Mouse (Mus musculus) B cell, adult 62 days (primary cell): ENCODE results near the gene Rpusd1. TPM values are rescaled to one million over a fixed set of nuclear protein-coding genes. Genes with fewer than 3 reads are reported as not detected.

ENCODE experiments used
- total RNA-seq: library from RNA; stranded (reverse); gene quantifications from 4 replicates; pipeline ENCODE4 v1.2.4, GENCODE M21; 2023

Rpusd1 gene
- 5.7 to 7.8 TPM (median 6.6 TPM) in 4 replicates for total RNA-seq

DNA sequence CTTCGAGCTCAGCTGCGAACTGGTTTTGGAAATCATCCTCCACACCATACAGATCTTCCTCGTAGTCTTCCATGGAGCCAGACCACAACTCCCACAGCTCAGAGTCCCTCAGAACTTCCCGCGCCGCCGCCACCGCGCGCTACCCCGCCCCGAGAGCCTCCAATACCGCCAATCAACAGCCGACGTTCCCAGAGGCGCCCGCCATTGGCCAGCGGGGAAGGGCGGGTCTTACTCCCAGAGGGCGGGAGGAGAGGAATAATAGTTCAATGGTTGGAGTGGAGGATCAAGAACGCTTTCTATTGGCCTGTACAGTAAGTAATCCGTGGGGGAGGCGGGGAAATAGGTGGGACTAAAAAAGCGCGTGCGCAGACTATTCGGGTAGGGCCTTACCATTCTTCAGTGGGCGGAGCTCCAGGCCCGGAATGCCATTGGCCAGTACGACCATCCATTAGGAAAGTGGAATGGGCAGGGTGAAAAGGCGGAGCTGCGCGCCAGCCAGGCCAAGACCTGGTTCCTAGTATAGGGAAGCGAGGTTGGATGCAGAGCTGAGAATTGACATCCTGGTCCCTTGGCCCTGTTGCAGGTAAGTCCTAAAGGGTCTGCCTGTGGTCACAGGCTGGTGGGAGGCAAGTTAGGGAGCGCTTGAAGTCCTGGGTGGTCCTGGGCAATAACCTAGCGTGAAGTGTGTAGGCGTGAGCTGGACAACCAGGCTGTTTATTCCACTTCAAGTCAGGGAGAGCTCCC is at the start of gene Rpusd1, which contains the start of gene Chtf18:
Gene Rpusd1 (plus strand): TSS at position 406 of the 744 bp plus-strand sequence.
Gene Chtf18 (minus strand): TSS at position 155 of the 744 bp plus-strand sequence.

DNA sequence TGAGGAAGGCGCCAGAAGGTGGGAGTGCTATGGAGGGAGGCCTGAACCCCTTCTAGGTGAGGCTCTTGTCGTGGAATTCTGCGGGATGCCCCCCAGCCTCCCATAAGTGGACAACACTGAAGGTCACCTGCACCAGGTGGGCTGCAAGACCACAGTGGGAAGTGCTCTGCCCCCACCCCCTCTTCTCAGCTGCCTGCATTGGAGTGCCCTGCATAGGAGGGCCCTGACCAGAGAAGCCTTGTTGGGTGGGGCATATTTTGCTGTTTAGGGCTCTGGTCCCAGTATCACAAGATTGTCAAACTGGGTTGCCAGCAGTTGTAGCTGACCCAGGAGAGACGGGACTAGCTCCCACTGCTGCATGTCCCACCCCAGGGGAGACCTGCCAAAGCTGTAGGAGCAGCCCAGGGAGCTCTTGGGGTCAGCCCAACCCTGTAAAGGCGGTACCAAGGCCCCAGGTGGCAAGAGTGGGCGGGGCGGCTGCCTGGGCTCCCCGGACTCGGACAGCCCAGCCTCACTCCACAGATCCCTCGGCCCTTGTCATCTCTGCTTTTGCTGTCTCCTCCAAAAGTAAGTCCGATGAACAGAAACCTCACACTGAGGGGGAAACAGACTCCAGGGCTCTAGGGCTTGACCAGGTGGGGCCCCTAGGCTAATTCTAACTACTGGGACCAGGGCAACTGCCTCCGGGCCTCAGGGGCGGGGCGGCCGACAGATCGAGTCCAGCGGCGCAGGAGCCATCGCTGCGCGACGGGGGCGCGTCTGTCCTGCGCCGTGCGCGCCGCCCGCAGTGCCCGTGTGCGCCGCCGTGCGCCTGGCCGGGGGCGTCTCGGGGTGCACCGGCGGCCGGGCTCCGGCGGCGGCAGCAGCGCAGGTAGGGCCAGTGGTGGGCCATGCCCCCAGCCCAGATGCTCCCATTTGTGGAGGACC is 10.5 kb upstream of the Rpusd1 start, which contains the start of gene Gng13:
Gene Gng13 (plus strand): TSS at position 461 of the 927 bp plus-strand sequence.

DNA sequence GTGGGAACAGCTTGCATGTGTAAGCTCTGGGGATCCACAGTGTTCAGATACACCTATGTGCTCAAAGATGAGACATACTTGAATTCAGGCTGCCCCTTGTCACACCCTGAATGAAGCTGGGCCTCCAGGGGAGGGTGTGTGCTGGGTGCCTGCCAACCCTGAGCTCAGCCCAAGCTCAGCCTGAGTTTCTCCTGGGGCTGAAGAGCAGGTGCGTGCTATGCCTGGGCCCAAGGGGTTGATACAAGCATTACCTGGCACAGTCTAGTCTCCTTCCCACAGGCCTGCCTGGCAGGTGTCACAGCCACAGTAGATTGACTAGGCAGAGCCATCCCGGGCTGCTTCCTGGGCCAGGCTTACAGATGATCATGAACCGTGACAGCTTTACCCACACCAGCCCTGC is 8.3 kb downstream of the Rpusd1 start, which contains the start of gene Mslnl:
Gene Mslnl (plus strand): TSS at position 298 of the 400 bp plus-strand sequence.

DNA sequence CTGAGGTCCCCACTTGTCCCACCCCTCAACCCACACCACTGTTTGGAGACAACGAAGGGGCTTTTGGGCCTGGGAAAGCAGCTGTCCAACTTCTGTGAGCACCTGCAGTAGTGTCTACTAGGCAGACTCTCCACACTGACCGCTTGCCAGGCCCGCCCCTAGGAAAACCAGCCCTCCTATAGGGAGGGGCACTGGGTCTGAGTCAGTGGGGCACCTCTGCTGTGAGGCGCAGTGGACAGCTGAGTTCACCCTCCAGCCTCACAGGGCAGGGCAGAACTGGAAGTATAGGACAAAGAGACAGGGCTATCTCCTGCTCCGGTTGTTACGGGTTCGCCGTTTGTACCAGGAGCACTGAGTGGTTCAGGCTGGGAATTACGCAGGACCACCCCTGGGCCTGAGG is 26.8 kb downstream of the Rpusd1 start, which contains the start of gene Msln:
Gene Msln (minus strand): TSS at position 138 of the 400 bp plus-strand sequence.

DNA sequence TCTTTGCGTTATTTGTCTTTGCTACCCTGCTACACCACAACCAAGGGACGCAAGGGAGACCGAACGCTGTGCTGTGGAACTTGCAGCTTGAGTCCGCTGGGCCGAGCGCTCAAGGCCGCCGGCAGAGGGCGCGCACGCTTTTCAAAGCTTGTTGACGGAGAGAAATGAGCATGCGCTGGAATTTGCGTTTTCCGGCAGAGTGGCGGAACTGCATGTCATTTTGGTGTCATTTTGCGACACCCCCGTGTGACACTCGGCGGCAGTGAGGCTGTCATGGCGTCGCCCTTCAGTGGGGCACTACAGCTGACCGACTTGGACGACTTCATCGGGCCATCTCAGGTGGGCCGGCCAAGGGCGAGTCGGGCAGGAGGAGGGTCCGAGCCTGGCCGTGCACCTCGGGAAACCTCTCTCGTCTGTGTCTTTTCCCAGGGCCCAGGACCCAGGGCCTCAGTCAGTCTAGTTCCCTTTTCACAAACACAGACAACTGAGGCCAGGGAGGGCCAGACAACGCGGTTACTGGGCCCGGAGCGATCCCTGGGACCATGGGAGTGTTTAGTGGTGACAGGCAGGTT is 46.2 kb downstream of the Rpusd1 start, which contains the start of gene Narfl:
Gene Narfl (plus strand): TSS at position 228 of the 572 bp plus-strand sequence.

Other genes with a start within 250 kb of the Rpusd1 start
- not detected in 4 replicates for gene Sstr5, start 230.4 kb upstream of the Rpusd1 start, total RNA-seq
- gene Sox8, start 157.0 kb upstream of the Rpusd1 start, total RNA-seq = 0.26 to 0.41 TPM in 2 of 4 replicates, not detected in the others
- 26.8 to 32.9 TPM (median 31.5 TPM) in 4 replicates for gene Lmf1, start 148.6 kb upstream of the Rpusd1 start, total RNA-seq
- not detected in 4 replicates for gene Gng13, start 10.5 kb upstream of the Rpusd1 start, total RNA-seq
- 7.5 to 10.0 TPM (median 8.2 TPM) in 4 replicates for gene Chtf18, start 251 bp upstream of the Rpusd1 start, total RNA-seq
- 0.21 to 0.22 TPM in 2 of 4 replicates, not detected in the others for gene Mslnl, start 8.4 kb downstream of the Rpusd1 start, total RNA-seq
- gene Msln, start 26.7 kb downstream of the Rpusd1 start, total RNA-seq = 0.83 TPM in 1 of 4 replicates, not detected in the others
- gene Narfl, start 46.1 kb downstream of the Rpusd1 start, total RNA-seq = 33.4 to 44.4 TPM (median 34.9 TPM) in 4 replicates
- 19.7 to 25.0 TPM (median 23.7 TPM) in 4 replicates for gene Haghl, start 58.0 kb downstream of the Rpusd1 start, total RNA-seq
- not detected in 4 replicates for gene Ccdc78, start 58.9 kb downstream of the Rpusd1 start, total RNA-seq
- 41.7 to 46.0 TPM (median 43.2 TPM) in 4 replicates for gene Fam173a, start 65.2 kb downstream of the Rpusd1 start, total RNA-seq
- gene AC134908.4, start 68.0 kb downstream of the Rpusd1 start, total RNA-seq = 2.5 TPM in 1 of 4 replicates, not detected in the others
- 10.5 to 16.8 TPM (median 13.6 TPM) in 4 replicates for gene Metrn, start 69.5 kb downstream of the Rpusd1 start, total RNA-seq
- gene Fbxl16, start 81.4 kb downstream of the Rpusd1 start, total RNA-seq = not detected in 4 replicates
- 18.0 to 20.7 TPM (median 18.5 TPM) in 4 replicates for gene Wdr24, start 96.0 kb downstream of the Rpusd1 start, total RNA-seq
- gene Jmjd8, start 101.2 kb downstream of the Rpusd1 start, total RNA-seq = 23.7 to 30.8 TPM (median 26.6 TPM) in 4 replicates
- 54.6 to 61.8 TPM (median 59.7 TPM) in 4 replicates for gene Stub1, start 105.7 kb downstream of the Rpusd1 start, total RNA-seq
- 2.7 to 3.4 TPM (median 2.9 TPM) in 4 replicates for gene Rhbdl1, start 109.6 kb downstream of the Rpusd1 start, total RNA-seq
- gene Gm20683, start 114.1 kb downstream of the Rpusd1 start, total RNA-seq = 1.3 to 4.6 TPM (median 2.3 TPM) in 4 replicates
- 60.3 to 71.6 TPM (median 67.0 TPM) in 4 replicates for gene Rhot2, start 117.2 kb downstream of the Rpusd1 start, total RNA-seq
- gene Wdr90, start 133.8 kb downstream of the Rpusd1 start, total RNA-seq = 31.7 to 38.7 TPM (median 35.9 TPM) in 4 replicates
- 1.4 to 5.1 TPM (median 2.8 TPM) in 4 replicates for gene Mcrip2, start 141.1 kb downstream of the Rpusd1 start, total RNA-seq
- gene Mettl26, start 147.4 kb downstream of the Rpusd1 start, total RNA-seq = 19.5 to 27.4 TPM (median 23.1 TPM) in 4 replicates
- 5.2 to 8.4 TPM (median 7.1 TPM) in 4 replicates for gene Wfikkn1, start 153.2 kb downstream of the Rpusd1 start, total RNA-seq
- gene Rab40c, start 192.1 kb downstream of the Rpusd1 start, total RNA-seq = 22.5 to 27.0 TPM (median 25.2 TPM) in 4 replicates
- gene Pigq, start 217.3 kb downstream of the Rpusd1 start, total RNA-seq = 64.5 to 69.3 TPM (median 67.8 TPM) in 4 replicates
- gene Nhlrc4, start 217.3 kb downstream of the Rpusd1 start, total RNA-seq = not detected in 4 replicates
- gene A930017K11Rik, start 224.9 kb downstream of the Rpusd1 start, total RNA-seq = not detected in 4 replicates